ENCODE assay signal across 1 mouse cellular context in genomic region chr11:119215038-119215904, GRCm38 (mm10).
TF ChIP-seq lines count a peak whose summit lies in the region.

No protein-coding gene starts in this region.

TF ChIP-seq in CH12.LX, 34 proteins besides CTCF, POLR2A, EP300 and RAD21 (continued from another document):
- no peak for TF ChIP-seq KAT2A (IDR thresholded peaks at IDR 0.05; ENCODE audit: insufficient replicate concordance, low read length)
